8 mouse cellular contexts compared by ENCODE assay signal in genomic region chr14:31969531-31969930, GRCm38 (mm10). TPM values are rescaled to one million over a fixed set of nuclear protein-coding genes. Genes with fewer than 3 reads are reported as not detected.
A peak's percentile ranks its signal among the peaks of the same experiment; 100 is the strongest.
DNase-seq lines count a peak whose midpoint lies in the region; ATAC-seq lines count a peak whose summit lies in the region.
"Had no signal": no experiment of that assay in that cellular context is flagged by ENCODE, and none has a peak within 500 bp of the region (broad histone marks: within the 10 kb centered on the region; RNA-seq: fewer than 3 reads in every experiment).

No protein-coding gene starts in this region.

- ATAC-seq in kidney, embryonic 14.5 days (ENCODE audit: low FRiP score, low TSS enrichment): peak; percentile 20; the same call in 1 of the 2 replicates
- ATAC-seq in embryonic facial prominence, embryonic 12.5 days (ENCODE audit: insufficient number of reproducible peaks, insufficient read depth, low FRiP score, low TSS enrichment): peak; percentile 52; the same call in 1 of the 2 replicates
- peak; percentile 56 for ATAC-seq in liver, embryonic 15.5 days (ENCODE audit: insufficient read depth)

- WGBS in kidney, embryonic 14.5 days: 82% methylated on average over 4 of the region's 4 CpGs
- WGBS in embryonic facial prominence, embryonic 12.5 days: 77% methylated on average over 4 of the region's 4 CpGs
- WGBS in liver, embryonic 15.5 days (ENCODE audit: insufficient replicate concordance): 19% methylated on average over 4 of the region's 4 CpGs

- DNase-seq in kidney, postnatal 36 days: no peak
- DNase-seq in c-Kit-positive CD71-positive TER-119-negative erythroid progenitor cells, embryonic 14.5 days (ENCODE audit: low read depth): peak; percentile 64
- DNase-seq in neural tube, embryonic 10.5 days (ENCODE audit: extremely low spot score, low spot score): no peak
- DNase-seq in thymus, postnatal 14 days: no peak
- DNase-seq: lung, postnatal 36 days had no signal

- H3K27me3 ChIP-seq in kidney, embryonic 14.5 days (ENCODE audit: control insufficient read depth, insufficient read depth, low read length): no peaks in the 10 kb centered on the region
- no peaks in the 10 kb centered on the region for H3K27me3 ChIP-seq in embryonic facial prominence, embryonic 12.5 days
- peaks cover 8% of the 10 kb centered on the region for H3K27me3 ChIP-seq in liver, embryonic 15.5 days

- H3K4me1 ChIP-seq in kidney, embryonic 14.5 days (ENCODE audit: control insufficient read depth, insufficient read depth, low read length): no peaks in the 10 kb centered on the region
- no peaks in the 10 kb centered on the region for H3K4me1 ChIP-seq in embryonic facial prominence, embryonic 12.5 days
- peaks cover 59% of the 10 kb centered on the region for H3K4me1 ChIP-seq in liver, embryonic 15.5 days (replicated peaks)

- no peak overlapping the region for H3K9ac ChIP-seq in kidney, embryonic 14.5 days (ENCODE audit: low read depth, low read length)
- H3K9ac ChIP-seq in embryonic facial prominence, embryonic 12.5 days: no peak overlapping the region
- H3K9ac ChIP-seq in liver, embryonic 15.5 days: peak overlapping the region; percentile 28; the same call in 1 of the 2 replicates

- no peaks in the 10 kb centered on the region for H3K36me3 ChIP-seq in kidney, embryonic 14.5 days (ENCODE audit: control insufficient read depth, insufficient read depth, low read length)
- no peaks in the 10 kb centered on the region for H3K36me3 ChIP-seq in embryonic facial prominence, embryonic 12.5 days
- H3K36me3 ChIP-seq in liver, embryonic 15.5 days (replicated peaks): no peaks in the 10 kb centered on the region

- no peak overlapping the region for H3K4me3 ChIP-seq in kidney, embryonic 14.5 days (ENCODE audit: low read length)
- no peak overlapping the region for H3K4me3 ChIP-seq in embryonic facial prominence, embryonic 12.5 days
- H3K4me3 ChIP-seq in liver, embryonic 15.5 days (replicated peaks): no peak overlapping the region

- no peaks in the 10 kb centered on the region for H3K9me3 ChIP-seq in kidney, embryonic 14.5 days (ENCODE audit: control insufficient read depth, low read length)
- H3K9me3 ChIP-seq in embryonic facial prominence, embryonic 12.5 days: no peaks in the 10 kb centered on the region
- no peaks in the 10 kb centered on the region for H3K9me3 ChIP-seq in liver, embryonic 15.5 days (replicated peaks)

- H3K27ac ChIP-seq in kidney, embryonic 14.5 days (ENCODE audit: low read depth, low read length): no peak overlapping the region
- no peak overlapping the region for H3K27ac ChIP-seq in embryonic facial prominence, embryonic 12.5 days
- peak overlapping the region; percentile 98 for H3K27ac ChIP-seq in liver, embryonic 15.5 days (replicated peaks)

- no peak overlapping the region for H3K4me2 ChIP-seq in kidney, embryonic 14.5 days (replicated peaks; ENCODE audit: low read depth, low read length)
- H3K4me2 ChIP-seq in embryonic facial prominence, embryonic 12.5 days (replicated peaks): no peak overlapping the region
- peak overlapping the region; percentile 58 for H3K4me2 ChIP-seq in liver, embryonic 15.5 days

RNA-seq across cellular contexts. Expression of gene Galnt15, which starts 59.3 kb away (rescaled TPM):
- 0.34 and 0.56 TPM in 2 replicates for polyA plus RNA-seq in kidney, embryonic 14.5 days (2014; fragmentation: Nextera tagmentation; extraction: Ambion mirVana)
- 0.11 and 0.24 TPM in 2 replicates for polyA plus RNA-seq in embryonic facial prominence, embryonic 12.5 days (2016; fragmentation: Nextera tagmentation; extraction: Ambion mirVana)
- polyA plus RNA-seq in liver, embryonic 15.5 days (2015; fragmentation: Nextera tagmentation; extraction: Ambion mirVana): not detected in 2 replicates
